Mouse (Mus musculus) MEL (cell line): ENCODE measurements around the gene Snapc4.

Experiments used
- CTCF ChIP-seq, 3 experiments: IDR thresholded peaks in 2 of 3; conservative IDR thresholded peaks in 1 of 3; 2 replicates each; pipeline ENCODE4 v1.5.1; 2011 to 2012; ENCODE audit warnings: low read length in 3 of 3, low read depth in 2 of 3, mild to moderate bottlenecking in 2 of 3, improper control_type of control experiment in 1 of 3, inconsistent platforms in 1 of 3, mixed read lengths in 1 of 3, moderate library complexity in 1 of 3; ENCODE audit not compliant: control insufficient read depth in 1 of 3, insufficient read depth in 1 of 3, poor library complexity in 1 of 3, severe bottlenecking in 1 of 3
- GATA1 ChIP-seq: IDR thresholded peaks from 2 replicates; pipeline ENCODE4 v1.6.1; 2011; ENCODE audit warnings: low read depth, low read length, improper control_type of control experiment
- KAT2A ChIP-seq: conservative IDR thresholded peaks from 2 replicates; pipeline ENCODE4 v1.6.1; 2012; ENCODE audit warnings: low read depth, low read length, improper control_type of control experiment, inconsistent platforms
- MYB ChIP-seq: IDR thresholded peaks from 2 replicates; pipeline ENCODE4 v1.6.1; 2011; ENCODE audit warnings: mild to moderate bottlenecking, low read depth, low read length, improper control_type of control experiment
- NRF1 ChIP-seq: IDR thresholded peaks from 2 replicates; pipeline ENCODE4 v1.6.1; 2014; ENCODE audit warnings: low read depth, mild to moderate bottlenecking, inconsistent platforms, low read length, improper control_type of control experiment, moderate library complexity; ENCODE audit not compliant: poor library complexity, insufficient read depth, severe bottlenecking
- POLR2A ChIP-seq, 2 experiments: IDR thresholded peaks; 2 replicates each; pipeline ENCODE4 v1.6.1; 2011 to 2012; ENCODE audit warnings: low read length in 2 of 2, mild to moderate bottlenecking in 2 of 2, control low read depth in 1 of 2, improper control_type of control experiment in 1 of 2, low read depth in 1 of 2, moderate library complexity in 1 of 2; ENCODE audit not compliant: control insufficient read depth in 1 of 2, insufficient read depth in 1 of 2, poor library complexity in 1 of 2
- POLR2AphosphoS5 ChIP-seq: IDR thresholded peaks from 2 replicates; pipeline ENCODE4 v1.6.1; 2012; ENCODE audit warnings: low read depth, borderline replicate concordance, mild to moderate bottlenecking, inconsistent platforms, low read length, moderate library complexity, mixed read lengths
- SMC3 ChIP-seq: IDR thresholded peaks from 2 replicates; pipeline ENCODE4 v1.6.1; 2011; ENCODE audit warnings: low read depth, low read length, improper control_type of control experiment
- TCF12 ChIP-seq: IDR thresholded peaks from 2 replicates; pipeline ENCODE4 v1.6.1; 2014; ENCODE audit warnings: low read depth, mild to moderate bottlenecking, inconsistent platforms, low read length, improper control_type of control experiment, moderate library complexity
- USF1 ChIP-seq: IDR thresholded peaks from 2 replicates; pipeline ENCODE4 v1.6.1; 2014; ENCODE audit warnings: low read depth, mild to moderate bottlenecking, inconsistent platforms, low read length, improper control_type of control experiment, moderate library complexity
- ZMIZ1 ChIP-seq: IDR thresholded peaks from 2 replicates; pipeline ENCODE4 v1.6.1; 2012; ENCODE audit warnings: low read depth, mild to moderate bottlenecking, inconsistent platforms, low read length, improper control_type of control experiment, moderate library complexity

GRCm38 (mm10) chr2:26417066-26417465, 36.6 kb upstream of the Snapc4 start:
- TF ChIP-seq POLR2A (IDR thresholded peaks at IDR 0.05; ENCODE audit: control insufficient read depth in 1 of 2, insufficient read depth in 1 of 2, low read depth in 1 of 2, low read length in 2 of 2, poor library complexity in 1 of 2) (no peak), TCF12 (peak; percentile 42; the same call in 1 of the 2 replicates), USF1 (no peak), CTCF (IDR thresholded peaks at IDR 0.05 in 2 of 3, conservative IDR thresholded peaks at IDR 0.05 in 1 of 3; ENCODE audit: control insufficient read depth in 1 of 3, insufficient read depth in 1 of 3, low read depth in 2 of 3, low read length in 3 of 3, poor library complexity in 1 of 3, severe bottlenecking in 1 of 3) (no peak), KAT2A (no peak), SMC3 (no peak), ZMIZ1 (no peak), NRF1 (no peak), POLR2AphosphoS5 (no peak), MYB (no peak), GATA1 (0 out of 2 replicates have a peak, but pooled peaks have one; percentile 30)
